Mouse (Mus musculus) urinary bladder, postnatal 0 days (tissue): ENCODE results near the gene Hnrnpa1. TPM values are rescaled to one million over a fixed set of nuclear protein-coding genes. Genes with fewer than 3 reads are reported as not detected.

Experiments
- microRNA counts: library from miRNA; unstranded; fragments of <30 nt; microRNA quantifications from one replicate; lab custom pipeline; 2016
- microRNA-seq: library from miRNA; unstranded; fragments of <30 nt; microRNA quantifications from one replicate; pipeline ENCODE4, GENCODE M21; 2016
- polyA plus RNA-seq: library from polyadenylated mRNA; unstranded; fragments of >200 nt; fragmentation: Nextera tagmentation; extraction: Ambion mirVana; gene quantifications from 2 replicates; pipeline ENCODE4 v1.2.1, GENCODE M21; 2015

Hnrnpa1 gene
- 287 and 297 TPM in 2 replicates for polyA plus RNA-seq

GRCm38 (mm10) chr15:103240160-103241028 lies at the start of gene Hnrnpa1:
TSS of gene Hnrnpa1 (plus strand) at chr15:103240432.

GRCm38 (mm10) chr15:103239685-103240159 lies 510 bp upstream of the Hnrnpa1 start, which contains the start of gene Cbx5:
TSS of gene Cbx5 (minus strand) at chr15:103239816.

GRCm38 (mm10) chr15:103257790-103258728 lies 17.8 kb downstream of the Hnrnpa1 start, which contains the start of gene Nfe2:
TSS of gene Nfe2 (minus strand) at chr15:103258403.

GRCm38 (mm10) chr15:103272419-103273279 lies 32.4 kb downstream of the Hnrnpa1 start, which contains the start of gene Copz1:
TSS of gene Copz1 (plus strand) at chr15:103272714.

MicroRNA genes within 50 kb of the gene (microRNA counts, 519-probe panel; counts per million panel counts)
- 3,714 counts per million, percentile 65 among the panel's probes with 10 or more counts for microRNA mmu-miR-148b (lab: Ali Mortazavi, UCI)

Small RNAs within 50 kb of the gene (microRNA-seq; reads per million reads assigned to microRNA genes)
- 327 reads per million, percentile 61 among the genes with 10 or more reads in this experiment for gene Mir148b

Other genes with a start within 250 kb of the Hnrnpa1 start
- 0.45 and 0.48 TPM in 2 replicates for gene Hoxc8, start 249.8 kb upstream of the Hnrnpa1 start, polyA plus RNA-seq
- gene Hoxc6, start 242.2 kb upstream of the Hnrnpa1 start, polyA plus RNA-seq, result 0.31 and 0.57 TPM in 2 replicates
- gene Hoxc4, start 221.5 kb upstream of the Hnrnpa1 start, polyA plus RNA-seq, result 0.18 and 0.43 TPM in 2 replicates
- 9.7 and 10.7 TPM in 2 replicates for gene Smug1, start 73.3 kb upstream of the Hnrnpa1 start, polyA plus RNA-seq
- gene Cbx5, start 616 bp upstream of the Hnrnpa1 start, polyA plus RNA-seq, result 23.3 and 31.5 TPM in 2 replicates
- 0.59 and 4.1 TPM in 2 replicates for gene Nfe2, start 18.0 kb downstream of the Hnrnpa1 start, polyA plus RNA-seq
- gene Copz1, start 32.3 kb downstream of the Hnrnpa1 start, polyA plus RNA-seq, result 127 and 132 TPM in 2 replicates
- 0.17 and 3.8 TPM in 2 replicates for gene Gpr84, start 70.2 kb downstream of the Hnrnpa1 start, polyA plus RNA-seq
- gene Zfp385a, start 99.7 kb downstream of the Hnrnpa1 start, polyA plus RNA-seq, result 9.3 and 10.8 TPM in 2 replicates
- gene Itga5, start 126.3 kb downstream of the Hnrnpa1 start, polyA plus RNA-seq, result 396 and 458 TPM in 2 replicates
- not detected in 2 replicates for gene Gtsf1, start 190.0 kb downstream of the Hnrnpa1 start, polyA plus RNA-seq
- gene Gtsf2, start 208.0 kb downstream of the Hnrnpa1 start, polyA plus RNA-seq, result not detected in 2 replicates
- gene Nckap1l, start 213.4 kb downstream of the Hnrnpa1 start, polyA plus RNA-seq, result 3.0 and 6.7 TPM in 2 replicates